Mouse (Mus musculus) embryonic facial prominence, embryonic 14.5 days (tissue): ENCODE results near the gene Hdac6. TPM values are rescaled to one million over a fixed set of nuclear protein-coding genes. Genes with fewer than 3 reads are reported as not detected.

Source experiments
- polyA plus RNA-seq: library from polyadenylated mRNA; unstranded; fragments of >200 nt; fragmentation: Nextera tagmentation; extraction: Ambion mirVana; gene quantifications from 2 replicates; pipeline ENCODE4 v1.2.1, GENCODE M21; 2014

Gene Hdac6
- polyA plus RNA-seq, 1 experiment from 2014 or later: 24.0 TPM

Other genes starting within 250 kb of the Hdac6 start
- gene Wdr45, start 233.6 kb downstream of the Hdac6 start, polyA plus RNA-seq: 18.7 and 26.5 TPM in 2 replicates
- gene Gm45208, start 225.6 kb downstream of the Hdac6 start, polyA plus RNA-seq: not detected in 2 replicates
- gene Praf2, start 219.4 kb downstream of the Hdac6 start, polyA plus RNA-seq: 83.5 and 85.5 TPM in 2 replicates
- gene Ccdc120, start 197.0 kb downstream of the Hdac6 start, polyA plus RNA-seq: 11.0 and 14.8 TPM in 2 replicates
- gene Tfe3, start 185.3 kb downstream of the Hdac6 start, polyA plus RNA-seq: 19.5 and 21.0 TPM in 2 replicates
- 32.1 and 32.9 TPM in 2 replicates for gene Gripap1, start 158.1 kb downstream of the Hdac6 start, polyA plus RNA-seq
- 3.2 and 3.5 TPM in 2 replicates for gene Kcnd1, start 125.6 kb downstream of the Hdac6 start, polyA plus RNA-seq
- gene Otud5, start 106.5 kb downstream of the Hdac6 start, polyA plus RNA-seq: 31.1 and 32.3 TPM in 2 replicates
- 4.8 and 6.1 TPM in 2 replicates for gene Pim2, start 69.6 kb downstream of the Hdac6 start, polyA plus RNA-seq
- 28.6 and 30.0 TPM in 2 replicates for gene Slc35a2, start 63.9 kb downstream of the Hdac6 start, polyA plus RNA-seq
- gene Pqbp1, start 48.6 kb downstream of the Hdac6 start, polyA plus RNA-seq: 92.3 and 98.1 TPM in 2 replicates
- gene Timm17b, start 48.5 kb downstream of the Hdac6 start, polyA plus RNA-seq: 170 and 176 TPM in 2 replicates
- not detected in 2 replicates for gene Gm10491, start 40.1 kb downstream of the Hdac6 start, polyA plus RNA-seq
- gene Gm10490, start 38.3 kb downstream of the Hdac6 start, polyA plus RNA-seq: not detected in 2 replicates
- gene Pcsk1n, start 28.1 kb downstream of the Hdac6 start, polyA plus RNA-seq: 8.6 and 9.3 TPM in 2 replicates
- not detected in 2 replicates for gene Eras, start 19.3 kb downstream of the Hdac6 start, polyA plus RNA-seq
- gene Gata1, start 30.2 kb upstream of the Hdac6 start, polyA plus RNA-seq: 0.86 and 1.4 TPM in 2 replicates
- gene Glod5, start 70.6 kb upstream of the Hdac6 start, polyA plus RNA-seq: not detected in 2 replicates
- gene Suv39h1, start 126.9 kb upstream of the Hdac6 start, polyA plus RNA-seq: 42.5 and 47.6 TPM in 2 replicates
- 0.97 and 1.0 TPM in 2 replicates for gene Was, start 142.6 kb upstream of the Hdac6 start, polyA plus RNA-seq
- gene Wdr13, start 185.0 kb upstream of the Hdac6 start, polyA plus RNA-seq: 19.3 and 21.8 TPM in 2 replicates
- 420 and 489 TPM in 2 replicates for gene Rbm3, start 198.0 kb upstream of the Hdac6 start, polyA plus RNA-seq
- gene Tbc1d25, start 228.3 kb upstream of the Hdac6 start, polyA plus RNA-seq: 13.0 and 13.3 TPM in 2 replicates
- 31.4 and 31.9 TPM in 2 replicates for gene Ebp, start 245.6 kb upstream of the Hdac6 start, polyA plus RNA-seq